In genomic region chrX:140490203-140490602, GRCm38 (mm10) we compare ENCODE assay signal across 15 mouse cellular contexts.
"Had no signal": no experiment of that assay in that cellular context is flagged by ENCODE, and none has a peak within 500 bp of the region (broad histone marks: within the 10 kb centered on the region; RNA-seq: fewer than 3 reads in every experiment).

No protein-coding gene starts in this region.

- ATAC-seq: liver, embryonic 12.5 days; liver, postnatal 0 days; lung, postnatal 0 days; midbrain, embryonic 13.5 days; midbrain, embryonic 15.5 days; midbrain, embryonic 16.5 days had no signal

- DNase-seq: left cerebral cortex, postnatal 4 days; liver; liver, embryonic 13.5 days; liver, postnatal 0 days; lung, adult 2 months; lung, embryonic 14.5 days; lung, postnatal 10 days; lung, postnatal 14 days; lung, postnatal 4 days; midbrain, embryonic 14.5 days had no signal
